Mouse (Mus musculus): ENCODE results near the gene H2-DMb2. TPM values are rescaled to one million over a fixed set of nuclear protein-coding genes. Genes with fewer than 3 reads are reported as not detected.

Gene H2-DMb2
- polyA plus RNA-seq, 2 experiments, result 0.13 to 0.58 TPM

GRCm38 (mm10) chr17:34118873-34119248, 24.2 kb upstream of the H2-DMb2 start:
- Histone ChIP-seq H3K4me3 (ENCODE audit: insufficient read depth in 1 of 2, low read depth in 2 of 2, low read length in 2 of 2) (peak overlapping the region; percentile 88 to 97), H3K9ac (replicated peaks) (peak overlapping the region; percentile 92), H3K27me3 (ENCODE audit: control insufficient read depth, insufficient read depth, low read length) (no peaks in the 10 kb centered on the region), H3K4me2 (ENCODE audit: low read depth) (peak overlapping the region; percentile 97), H3K27ac (peak overlapping the region; percentile 55), H3K4me1 (replicated peaks; ENCODE audit: control insufficient read depth in 2 of 2, insufficient read depth in 2 of 2, low read length in 1 of 2) (peaks cover 14 to 20% of the 10 kb centered on the region in 2 experiments), H3K9me3 (ENCODE audit: control insufficient read depth, low read length) (no peaks in the 10 kb centered on the region), H3K36me3 (replicated peaks; ENCODE audit: control insufficient read depth, insufficient read depth, low read depth) (peaks cover 49% of the 10 kb centered on the region)
- under 1% methylated on average over 38 of the region's 38 CpGs for WGBS (ENCODE audit: insufficient replicate concordance)
- peak; percentile 36 for ATAC-seq (ENCODE audit: insufficient read depth)
- no peak for DNase-seq (ENCODE audit: low read depth in 3 of 3, low spot score in 3 of 3)
- TF ChIP-seq EP300 (IDR thresholded peaks at IDR 0.05; ENCODE audit: low read depth), result no peak
- TF ChIP-seq CTCF (IDR thresholded peaks at IDR 0.05; ENCODE audit: low read depth), result 0 out of 2 replicates have a peak, but pooled peaks have one; percentile 2

DNA sequence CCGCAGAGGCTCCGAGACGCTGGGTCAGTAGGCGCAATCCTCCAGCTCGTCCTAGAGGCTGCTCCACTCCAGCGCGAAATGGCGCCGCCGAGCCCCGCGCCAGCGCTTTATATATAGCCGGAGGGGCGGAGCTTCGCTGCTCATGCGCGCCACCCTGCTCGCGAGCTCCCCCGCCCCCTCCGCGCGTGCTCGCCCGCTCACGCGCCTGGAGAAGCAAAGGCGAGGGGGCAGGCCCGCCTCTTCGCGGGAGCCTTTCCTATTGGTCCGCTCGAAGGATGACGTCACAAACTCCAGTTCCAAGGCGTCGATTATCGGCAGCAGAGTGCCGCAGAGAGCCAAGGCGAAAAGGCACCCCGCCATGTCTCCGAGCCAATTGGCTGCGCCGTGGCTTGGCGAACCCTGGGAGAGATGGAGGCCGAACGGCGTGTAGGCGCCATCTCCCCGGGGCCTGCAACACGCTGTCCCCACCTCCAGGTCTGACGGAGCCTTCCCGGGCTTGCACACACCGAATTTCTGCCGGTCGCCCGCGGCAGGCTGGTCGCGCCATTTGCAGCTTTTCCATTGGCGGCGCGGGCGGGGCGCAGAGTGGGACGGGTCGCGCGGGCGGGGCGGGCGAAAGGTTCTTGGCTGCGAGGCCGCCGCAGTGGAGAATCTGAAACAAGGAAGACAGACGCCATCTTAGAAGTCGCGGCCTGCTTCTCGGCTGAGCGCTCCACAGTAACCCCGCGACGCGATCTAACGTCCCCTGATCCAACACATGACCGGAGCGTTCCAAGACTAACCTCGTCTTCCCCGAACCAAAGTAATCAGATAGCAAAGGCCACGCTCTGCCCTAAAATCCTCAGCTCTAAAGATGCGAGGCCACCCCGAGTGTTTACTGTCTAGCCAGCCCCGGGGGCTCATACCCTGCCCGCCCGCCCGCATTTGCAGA, 23.6 kb upstream of the H2-DMb2 start, which contains the start of gene H2-DMa:
Gene H2-DMa (plus strand): TSS at position 293 of the 931 bp plus-strand sequence.
- no peaks in the 10 kb centered on the region for H3K27me3 ChIP-seq (ENCODE audit: control insufficient read depth, insufficient read depth, low read length)
- under 1% methylated on average over 96 of the region's 96 CpGs for WGBS (ENCODE audit: insufficient replicate concordance)
- H3K4me1 ChIP-seq (replicated peaks; ENCODE audit: control insufficient read depth in 2 of 2, insufficient read depth in 2 of 2, low read length in 1 of 2), result peaks cover 16 to 20% of the 10 kb centered on the region in 2 experiments
- H3K27ac ChIP-seq, result peak within 1 kb of the TSS; percentile 99
- H3K4me3 ChIP-seq (ENCODE audit: insufficient read depth in 1 of 2, low read depth in 2 of 2, low read length in 2 of 2), result peak within 1 kb of the TSS; percentile 88 to 97
- H3K4me2 ChIP-seq (ENCODE audit: low read depth), result peak within 1 kb of the TSS; percentile 100
- H3K36me3 ChIP-seq (replicated peaks; ENCODE audit: control insufficient read depth, insufficient read depth, low read depth), result peaks cover 43% of the 10 kb centered on the region
- ATAC-seq (ENCODE audit: insufficient read depth), result peak; percentile 77
- TF ChIP-seq EP300 (IDR thresholded peaks at IDR 0.05; ENCODE audit: low read depth) (peak; percentile 43; the same call in 1 of the 2 replicates), CTCF (IDR thresholded peaks at IDR 0.05; ENCODE audit: low read depth) (no peak)
- H3K9me3 ChIP-seq (ENCODE audit: control insufficient read depth, low read length), result no peaks in the 10 kb centered on the region
- H3K9ac ChIP-seq (replicated peaks), result peak within 1 kb of the TSS; percentile 99
- DNase-seq (ENCODE audit: low read depth in 3 of 3, low spot score in 3 of 3), result peak; percentile 98 to 99 (median 98)

DNA sequence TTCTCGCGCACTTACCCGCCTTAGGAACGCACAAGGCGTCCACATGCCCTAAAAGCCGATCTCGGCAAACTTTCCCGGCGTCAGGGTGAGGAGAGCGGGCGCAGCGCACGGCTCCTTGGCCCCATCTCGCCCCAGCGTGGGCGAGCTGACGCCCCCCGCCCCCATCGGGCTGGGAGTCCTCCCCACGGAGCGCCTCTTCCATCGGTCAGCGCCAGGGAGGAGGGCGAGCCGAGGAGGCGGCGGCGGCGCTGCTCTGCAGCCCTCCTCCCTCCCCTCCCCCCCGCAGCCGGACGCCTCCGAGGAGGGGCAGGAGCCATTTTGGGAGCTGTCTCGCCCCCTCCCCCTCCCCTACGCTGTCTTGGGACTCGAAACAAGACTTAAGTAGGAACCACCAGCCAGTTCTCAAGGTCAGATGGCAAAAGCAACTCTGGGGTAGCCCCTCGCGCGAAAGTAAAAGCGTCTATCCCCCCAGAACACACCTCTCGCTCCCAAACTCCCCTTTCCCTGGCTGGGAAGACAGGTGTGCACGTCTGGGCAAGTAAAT, 22.9 kb upstream of the H2-DMb2 start:
- Histone ChIP-seq H3K9ac (replicated peaks) (peak overlapping the region; percentile 99), H3K27ac (peak overlapping the region; percentile 99), H3K4me1 (replicated peaks; ENCODE audit: control insufficient read depth in 2 of 2, insufficient read depth in 2 of 2, low read length in 1 of 2) (peaks cover 16 to 22% of the 10 kb centered on the region in 2 experiments), H3K4me3 (ENCODE audit: insufficient read depth in 1 of 2, low read depth in 2 of 2, low read length in 2 of 2) (peak overlapping the region; percentile 88 to 96), H3K27me3 (ENCODE audit: control insufficient read depth, insufficient read depth, low read length) (no peaks in the 10 kb centered on the region), H3K36me3 (replicated peaks; ENCODE audit: control insufficient read depth, insufficient read depth, low read depth) (peaks cover 35% of the 10 kb centered on the region), H3K4me2 (ENCODE audit: low read depth) (peak overlapping the region; percentile 100), H3K9me3 (ENCODE audit: control insufficient read depth, low read length) (no peaks in the 10 kb centered on the region)
- peak; percentile 9; the same call in 1 of the 2 replicates for ATAC-seq (ENCODE audit: insufficient read depth)
- TF ChIP-seq CTCF (IDR thresholded peaks at IDR 0.05; ENCODE audit: low read depth), result no peak
- no peak for TF ChIP-seq EP300 (IDR thresholded peaks at IDR 0.05; ENCODE audit: low read depth)
- DNase-seq (ENCODE audit: low read depth in 3 of 3, low spot score in 3 of 3), result peak; percentile 57 to 66 (median 61)
- WGBS (ENCODE audit: insufficient replicate concordance), result under 1% methylated on average over 40 of the region's 42 CpGs

GRCm38 (mm10) chr17:34120814-34121171, 22.3 kb upstream of the H2-DMb2 start:
- peaks cover 30% of the 10 kb centered on the region for H3K36me3 ChIP-seq (replicated peaks; ENCODE audit: control insufficient read depth, insufficient read depth, low read depth)
- WGBS (ENCODE audit: insufficient replicate concordance), result under 1% methylated on average over 31 of the region's 31 CpGs
- H3K4me3 ChIP-seq (ENCODE audit: insufficient read depth in 1 of 2, low read depth in 2 of 2, low read length in 2 of 2), result peak overlapping the region; percentile 88 to 96
- H3K27ac ChIP-seq, result peak overlapping the region; percentile 99
- H3K9ac ChIP-seq (replicated peaks), result peak overlapping the region; percentile 99
- no peaks in the 10 kb centered on the region for H3K9me3 ChIP-seq (ENCODE audit: control insufficient read depth, low read length)
- H3K4me2 ChIP-seq (ENCODE audit: low read depth), result peak overlapping the region; percentile 100
- peaks cover 16 to 22% of the 10 kb centered on the region in 2 experiments for H3K4me1 ChIP-seq (replicated peaks; ENCODE audit: control insufficient read depth in 2 of 2, insufficient read depth in 2 of 2, low read length in 1 of 2)
- TF ChIP-seq CTCF (IDR thresholded peaks at IDR 0.05; ENCODE audit: low read depth) (peak; percentile 60), EP300 (IDR thresholded peaks at IDR 0.05; ENCODE audit: low read depth) (peak; percentile 45; the same call in 1 of the 2 replicates)
- DNase-seq (ENCODE audit: low read depth in 3 of 3, low spot score in 3 of 3) (peak; percentile 65 to 76 (median 74)), ATAC-seq (ENCODE audit: insufficient read depth) (peak; percentile 25)
- H3K27me3 ChIP-seq (ENCODE audit: control insufficient read depth, insufficient read depth, low read length), result no peaks in the 10 kb centered on the region
